Mouse (Mus musculus) layer of hippocampus, postnatal 14 days (tissue): Measurements from ENCODE around the gene Agrp. TPM values are rescaled to one million over a fixed set of nuclear protein-coding genes. Genes with fewer than 3 reads are reported as not detected.
A peak's percentile ranks its signal among the peaks of the same experiment; 100 is the strongest.

Experiments
- DNase-seq, 2 experiments: peaks; one replicate each; pipeline ENCODE4 v3.0.0; 2021 to 2022; ENCODE audit warnings: low spot score in 2 of 2, mixed read lengths in 1 of 2
- total RNA-seq, 2 experiments: library from RNA; stranded (reverse); gene quantifications; 2 replicates each; pipeline ENCODE4 v1.2.3; 2021

Agrp gene
- total RNA-seq, 2 experiments from 2014 or later, result not detected

DNA sequence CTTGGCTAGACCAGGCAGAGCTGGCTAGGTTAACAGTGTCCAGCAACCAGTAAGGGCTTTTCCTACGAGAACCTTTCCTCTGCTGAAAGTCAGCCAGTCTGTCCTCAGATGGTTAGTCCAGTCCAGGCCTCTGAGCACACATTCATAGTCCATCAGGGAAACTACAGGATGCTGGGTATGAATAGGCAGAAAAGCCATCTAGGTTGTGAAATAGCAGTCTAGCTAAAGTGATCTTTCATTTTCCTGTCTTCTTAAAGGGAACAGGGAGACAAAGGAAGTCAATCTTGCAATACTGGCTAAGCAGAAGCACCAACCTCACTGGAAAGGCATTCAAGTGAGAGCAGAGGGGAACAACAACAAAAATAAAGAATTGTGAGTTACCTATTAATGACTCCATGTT lies 84.4 kb downstream of the Agrp start:
- no peak for DNase-seq

DNA sequence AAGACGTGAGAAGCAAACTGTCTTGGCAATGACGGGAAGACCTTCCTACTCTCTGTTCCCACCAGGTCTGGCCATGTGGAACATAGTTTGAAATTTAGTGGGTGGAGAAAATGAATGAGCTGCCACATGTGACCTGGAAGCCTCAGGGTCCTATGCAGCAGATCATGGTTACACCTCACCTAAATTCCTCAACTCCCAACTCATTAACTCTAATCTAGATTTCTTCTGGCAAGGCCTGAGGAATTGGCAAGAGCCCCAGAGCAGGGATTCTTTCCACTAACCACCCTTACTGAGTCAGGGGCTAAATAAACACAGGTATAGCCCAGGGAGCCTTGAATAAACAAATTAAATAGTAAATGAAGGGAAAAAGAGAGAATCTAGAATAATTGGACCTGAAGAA lies 85.2 kb downstream of the Agrp start:
- DNase-seq, result no peak

DNA sequence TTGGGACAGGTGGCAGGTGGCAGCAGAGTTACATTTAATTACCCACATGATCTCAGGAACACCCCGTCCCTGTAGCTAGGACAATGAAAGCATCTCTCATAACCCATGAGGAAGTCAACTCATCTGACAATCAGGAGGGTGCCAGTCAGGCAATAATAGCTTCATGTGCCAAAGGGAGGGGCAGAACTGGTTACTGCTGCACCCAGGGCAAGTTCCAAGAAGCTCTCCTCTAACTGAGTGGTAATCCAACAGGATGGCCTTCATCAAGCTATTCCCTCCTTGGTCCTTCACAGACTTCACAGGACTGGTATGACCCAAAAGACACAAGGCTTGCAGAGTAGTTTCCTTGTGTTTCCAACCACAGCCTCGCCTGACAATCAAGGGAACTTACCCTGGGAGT lies 87.1 kb downstream of the Agrp start:
- no peak for DNase-seq

DNA sequence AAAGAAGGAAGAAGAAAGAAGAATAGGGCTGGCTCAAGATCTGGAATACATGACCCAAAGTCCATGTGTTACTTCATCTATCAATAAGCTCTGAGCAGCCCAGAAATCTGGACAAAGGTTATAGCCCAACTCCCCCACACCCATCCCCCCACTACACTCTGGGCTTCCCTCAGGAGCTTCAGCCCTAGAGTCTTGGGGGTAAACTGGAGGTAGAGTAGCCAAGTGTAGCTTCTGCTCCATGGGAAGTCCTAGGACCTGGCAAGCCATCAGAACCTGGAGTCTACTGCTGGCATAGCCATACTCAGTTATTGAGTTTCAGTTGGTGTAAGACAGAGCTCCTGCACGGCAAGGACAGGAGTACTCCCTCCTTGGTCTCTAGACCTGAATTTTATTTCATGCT lies 87.7 kb downstream of the Agrp start:
- DNase-seq, result no peak

DNA sequence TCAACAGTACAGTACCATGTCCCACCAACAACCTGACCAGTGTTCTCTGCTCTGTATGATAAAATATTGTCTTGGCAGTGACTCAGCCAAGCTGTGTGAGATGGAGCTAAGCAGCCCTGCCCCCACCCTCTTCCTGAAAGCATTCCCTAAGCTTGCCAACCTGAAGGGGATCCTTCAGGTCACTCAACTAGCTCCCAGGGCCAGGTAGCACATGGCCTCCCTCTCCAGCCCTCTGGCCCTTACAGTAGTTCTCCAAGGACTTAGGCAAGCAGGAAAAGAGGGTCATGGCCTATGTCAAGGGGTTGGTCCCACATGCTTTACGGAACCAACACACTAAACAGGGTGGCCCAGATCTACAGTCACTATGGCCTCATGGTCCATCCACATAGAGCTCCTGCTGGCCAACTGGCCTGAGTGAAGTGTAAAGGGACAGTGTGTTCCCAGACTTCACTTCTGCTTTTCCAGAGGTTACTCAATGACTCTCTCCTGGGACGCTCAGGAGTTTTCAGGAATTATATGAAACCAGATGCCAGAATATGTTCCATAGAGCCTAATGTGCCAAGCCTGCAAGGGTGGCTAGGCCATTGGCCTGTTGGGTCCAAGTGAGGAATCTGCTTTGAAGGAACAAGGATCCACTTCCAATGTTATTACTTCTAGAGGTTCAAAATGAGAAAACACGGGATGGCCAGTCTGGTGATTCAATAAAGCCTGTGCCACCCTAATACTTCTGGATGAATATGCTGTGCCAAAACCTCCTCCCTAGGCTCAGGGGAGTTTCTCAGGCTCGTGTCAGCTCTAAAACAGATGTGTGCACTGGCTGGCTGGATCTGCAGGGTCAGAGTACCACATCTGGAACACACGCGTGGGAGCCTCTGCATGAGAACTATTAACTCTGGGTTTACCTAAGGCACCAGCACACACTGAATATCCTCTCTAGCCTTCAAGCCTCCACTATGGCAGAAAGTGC lies 90.5 kb downstream of the Agrp start:
- no peak for DNase-seq

DNA sequence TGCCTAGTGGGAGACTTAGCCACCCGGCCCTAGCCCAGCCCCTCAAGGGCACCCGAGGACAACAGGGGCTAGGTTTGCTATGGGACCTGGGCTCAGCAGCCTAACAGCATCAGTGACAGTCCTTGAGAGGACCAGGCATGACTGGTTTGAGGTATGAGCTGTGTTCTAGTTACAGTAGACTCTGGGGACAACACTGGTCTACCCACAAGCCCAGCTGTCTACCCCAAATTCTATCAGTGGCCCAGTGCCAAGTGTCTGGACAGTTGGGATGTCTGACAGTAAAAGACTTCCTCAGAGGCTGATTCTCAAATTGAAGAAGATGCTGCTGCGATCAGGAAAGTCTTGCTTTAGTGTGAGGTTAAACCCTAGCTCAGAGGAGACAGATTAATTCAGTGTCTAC lies 91.9 kb downstream of the Agrp start:
- no peak for DNase-seq

DNA sequence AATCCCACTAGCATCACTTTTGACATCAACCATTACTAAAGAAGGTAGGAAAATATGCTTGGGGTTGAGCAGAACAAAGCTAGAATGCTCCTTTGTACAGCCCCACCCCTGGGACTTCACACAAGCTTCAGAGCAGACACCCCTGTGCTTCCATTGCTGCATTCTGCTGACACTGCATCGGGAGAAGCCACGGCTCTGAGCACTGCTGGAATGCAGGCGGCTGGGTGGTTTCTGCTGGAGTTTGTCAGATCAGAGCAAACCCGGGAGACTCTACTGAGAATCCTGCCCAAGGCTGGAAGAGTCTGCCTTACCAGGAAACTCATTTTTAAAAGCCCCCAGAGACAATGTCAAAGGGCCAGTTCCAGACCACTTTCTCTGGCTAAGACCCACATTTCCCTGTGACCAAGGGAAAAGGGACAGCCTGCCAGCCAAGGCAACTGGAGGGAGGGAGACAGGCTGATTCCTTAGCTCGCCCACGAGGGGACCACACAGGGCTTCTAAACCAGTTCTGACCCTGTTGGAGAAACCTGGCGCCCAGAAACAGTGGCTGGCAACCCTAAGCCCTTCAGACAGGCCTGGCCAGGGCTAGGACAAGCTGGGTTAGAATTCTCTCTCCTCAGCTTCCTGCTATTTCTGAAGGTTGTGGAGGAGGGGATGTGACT lies 92.5 kb downstream of the Agrp start:
- no peak for DNase-seq

DNA sequence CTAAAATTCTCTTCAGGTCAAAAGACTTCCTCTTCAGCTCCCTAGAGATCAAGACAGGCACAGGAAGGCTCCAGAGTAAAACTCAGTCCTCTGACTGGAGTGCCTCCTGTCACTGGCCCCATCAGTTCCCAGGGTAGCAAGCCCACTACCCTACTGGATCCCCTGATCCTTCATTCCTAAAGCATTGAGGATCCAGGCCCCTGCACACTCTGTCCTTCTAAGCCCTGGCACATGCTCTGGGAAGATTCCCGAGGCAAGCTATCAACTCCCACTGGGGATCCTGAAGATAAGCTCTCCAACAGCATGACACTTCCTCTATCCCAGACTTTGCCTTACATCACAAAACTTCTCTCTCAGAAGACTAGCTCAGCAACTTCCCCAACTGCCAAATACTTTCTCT lies 93.5 kb downstream of the Agrp start:
- DNase-seq, result no peak

DNA sequence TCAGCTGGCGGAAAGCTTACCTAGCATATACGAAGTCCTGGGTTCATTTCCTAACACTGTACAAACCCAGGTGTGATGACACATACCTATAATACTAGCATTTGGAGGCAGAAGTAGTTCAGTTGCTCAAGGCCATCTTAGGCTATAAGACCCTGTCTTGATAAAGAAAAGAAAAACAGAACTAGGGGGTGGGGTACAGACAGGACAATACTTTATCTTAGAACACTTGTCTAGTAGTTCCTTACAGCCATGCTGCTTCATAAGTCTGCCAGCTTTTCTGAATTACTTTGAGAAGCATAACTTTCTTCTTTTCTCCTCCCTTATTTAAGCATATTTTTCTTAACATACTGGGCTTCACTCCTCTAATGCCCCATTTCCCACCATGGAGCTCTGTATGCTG lies 94.4 kb downstream of the Agrp start:
- DNase-seq, result no peak

DNA sequence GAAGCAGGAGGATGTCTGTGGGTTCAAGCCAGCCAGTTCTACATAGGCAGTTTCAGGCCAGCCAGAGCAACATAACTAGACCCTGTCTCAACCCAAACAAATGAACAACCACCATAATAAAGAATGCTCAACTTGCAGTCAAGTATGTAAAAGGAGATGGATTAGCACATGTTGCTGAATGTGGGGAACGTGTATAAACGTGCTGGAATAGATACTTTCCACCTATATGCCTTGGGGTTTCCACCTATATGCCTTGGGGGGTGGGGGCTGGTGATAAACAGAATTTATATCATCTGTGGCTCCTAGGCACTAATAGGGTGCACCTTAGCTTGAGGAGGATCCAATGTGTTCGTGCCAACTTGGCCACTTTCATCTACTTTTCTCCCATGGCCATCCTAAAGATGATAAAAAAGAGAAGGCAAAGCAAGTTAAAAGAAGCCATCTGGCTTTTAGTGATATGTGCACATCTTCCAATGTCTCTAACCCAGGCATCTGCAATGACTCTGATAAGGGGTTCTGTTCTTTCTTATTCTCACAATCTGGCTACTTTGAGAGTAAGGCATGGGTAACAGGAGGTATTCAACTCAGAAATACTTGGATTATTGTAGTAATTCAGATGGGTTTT lies 95.0 kb downstream of the Agrp start:
- DNase-seq, result no peak

DNA sequence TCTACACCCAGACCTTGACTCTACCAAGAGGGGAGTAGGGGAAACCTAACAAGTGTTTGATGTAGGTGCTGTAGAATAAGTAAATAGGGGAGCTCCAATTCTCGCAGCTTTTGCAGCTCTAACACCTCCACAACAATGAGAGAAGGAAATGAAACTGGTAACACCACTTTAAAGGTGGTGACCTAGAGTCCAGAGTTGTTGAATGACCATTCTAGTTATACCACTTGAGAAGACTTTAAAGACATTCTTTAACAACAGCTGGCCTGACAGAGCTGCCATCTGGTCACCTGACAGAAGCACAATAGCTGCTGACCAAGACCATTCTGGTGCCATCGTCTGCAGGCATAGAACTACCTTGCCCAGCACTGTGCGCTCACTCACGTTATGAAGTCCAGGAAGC lies 98.3 kb downstream of the Agrp start:
- DNase-seq, result no peak

DNA sequence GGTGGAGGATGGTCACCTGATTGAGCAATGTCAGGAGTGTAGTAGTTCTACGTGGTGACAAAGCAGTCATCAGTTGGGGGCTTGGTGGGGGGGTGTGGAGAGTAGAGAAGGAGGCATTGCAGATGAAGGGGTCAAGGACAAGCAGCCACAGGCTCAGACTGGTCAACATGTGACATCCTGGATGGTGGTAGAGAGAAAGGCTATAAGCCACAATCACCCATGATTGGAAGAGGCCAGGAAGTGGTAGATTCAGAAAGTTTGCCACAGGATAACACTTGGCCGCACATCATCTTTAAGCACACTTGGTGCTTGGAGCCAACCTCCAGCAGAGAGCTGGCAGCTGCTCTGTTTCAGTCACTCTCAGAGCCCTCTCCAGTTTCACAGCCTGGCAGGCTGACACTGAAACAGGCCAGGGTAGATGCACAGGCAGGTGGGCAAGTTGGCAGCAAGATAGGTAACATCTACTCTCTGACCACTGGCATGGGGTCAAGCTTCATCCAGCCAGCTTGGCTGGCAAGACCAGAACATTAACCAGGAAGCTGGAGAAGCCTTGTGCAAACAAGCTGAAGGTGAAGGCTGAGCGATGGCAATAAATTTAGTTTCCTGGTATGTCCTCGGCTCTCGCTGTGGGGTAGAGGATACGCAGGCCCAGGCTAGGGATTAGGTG lies 100.0 kb downstream of the Agrp start:
- no peak for DNase-seq

DNA sequence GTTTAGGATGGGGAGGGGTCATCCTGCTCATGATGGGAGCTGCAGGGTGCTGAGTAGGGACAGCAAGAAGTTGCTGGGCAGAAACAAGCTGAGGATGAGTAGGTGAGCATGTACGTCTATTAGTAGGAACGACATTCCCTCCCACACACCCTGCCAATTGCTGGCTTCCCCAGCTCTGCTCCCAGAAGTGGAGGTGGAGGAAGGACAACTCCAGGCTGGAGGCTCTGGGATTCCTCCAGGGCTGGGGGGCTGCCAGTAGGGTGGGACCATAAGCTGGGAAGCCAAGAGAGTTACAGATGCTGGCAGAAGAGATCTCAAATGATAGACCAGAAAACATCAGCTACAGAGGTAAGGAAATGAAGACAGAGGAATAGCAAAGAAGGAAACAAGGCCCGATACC lies 100.6 kb downstream of the Agrp start:
- DNase-seq, result no peak

DNA sequence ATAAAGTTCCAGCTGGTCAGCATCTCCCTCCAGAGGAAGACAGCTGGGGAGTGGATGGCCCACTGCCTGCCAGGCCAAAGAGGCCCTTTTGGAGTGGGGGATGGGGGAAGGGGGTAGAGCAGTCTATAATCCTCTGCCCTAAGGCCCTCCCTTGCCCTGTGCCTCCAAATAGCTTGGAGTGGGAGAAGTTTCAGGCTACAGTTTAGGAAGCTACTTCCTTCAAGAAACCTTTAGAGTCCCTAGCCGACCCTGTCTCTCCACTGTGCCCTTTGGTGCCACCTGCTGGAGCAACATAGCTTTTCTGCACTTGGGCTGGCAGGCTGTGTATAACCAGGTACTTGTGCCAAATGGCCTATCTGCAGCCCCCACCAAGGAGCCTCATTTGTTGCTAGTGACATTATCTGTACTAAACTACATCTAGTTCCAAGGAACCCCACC lies 103.3 kb downstream of the Agrp start:
- DNase-seq, result peak; percentile 53 to 69

DNA sequence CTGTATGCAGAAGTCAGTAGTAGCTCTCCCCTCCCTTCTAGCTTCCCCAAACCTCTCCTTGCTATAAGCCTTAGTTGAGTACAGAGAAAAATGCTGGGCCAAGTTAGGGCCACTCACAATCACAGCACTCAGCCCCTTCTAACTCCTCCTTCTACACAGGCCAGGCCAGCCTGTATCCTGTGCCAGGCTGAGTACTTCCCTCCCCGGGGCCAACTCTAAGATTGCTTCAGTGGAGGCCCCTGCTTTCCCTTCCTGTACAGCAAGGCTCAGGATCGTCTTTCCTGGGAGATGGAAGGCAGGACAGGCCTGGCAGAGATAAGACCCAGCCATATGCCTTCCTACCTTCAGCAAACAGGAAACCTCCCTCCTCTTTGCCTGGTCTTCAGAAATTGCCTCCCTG lies 103.8 kb downstream of the Agrp start:
- DNase-seq, result no peak

DNA sequence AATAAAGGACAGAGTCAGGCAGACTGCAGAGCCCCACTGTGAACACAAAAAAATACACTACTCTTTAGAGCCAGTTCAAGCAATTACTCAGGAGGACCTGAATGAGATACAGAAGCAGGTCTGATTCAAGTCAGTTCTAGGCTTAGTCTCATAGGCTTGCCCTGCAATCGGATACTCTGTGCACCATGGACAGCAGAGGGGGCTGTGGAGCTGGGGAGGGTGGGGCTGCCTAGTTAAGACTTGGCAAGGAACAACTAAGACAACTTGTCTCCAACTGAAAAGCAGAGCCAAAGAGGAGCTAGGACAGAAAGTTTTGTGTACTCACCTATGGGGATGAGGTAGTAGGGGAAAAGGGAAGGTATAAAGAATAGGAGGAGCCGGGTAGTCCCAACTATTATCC lies 105.4 kb downstream of the Agrp start:
- DNase-seq, result no peak

DNA sequence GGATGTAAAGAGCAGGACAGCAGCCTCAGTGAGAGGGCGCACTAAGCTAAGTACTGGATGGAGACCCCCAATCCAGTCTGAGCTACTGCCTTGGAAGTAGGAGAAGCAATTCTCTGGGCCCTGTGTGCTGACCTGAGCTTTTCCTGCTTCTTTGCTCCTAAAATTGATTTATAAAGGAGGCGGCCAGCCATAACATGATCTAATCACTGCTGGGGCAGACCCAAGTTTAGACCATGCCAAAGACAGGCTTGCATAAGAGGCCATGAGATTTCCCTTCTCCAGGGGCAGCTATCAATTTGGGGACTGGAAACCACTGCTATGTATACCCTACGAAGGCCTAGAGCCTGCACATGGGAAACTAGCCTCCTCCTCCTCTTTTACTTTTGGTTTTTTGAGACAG lies 107.9 kb downstream of the Agrp start:
- no peak for DNase-seq

DNA sequence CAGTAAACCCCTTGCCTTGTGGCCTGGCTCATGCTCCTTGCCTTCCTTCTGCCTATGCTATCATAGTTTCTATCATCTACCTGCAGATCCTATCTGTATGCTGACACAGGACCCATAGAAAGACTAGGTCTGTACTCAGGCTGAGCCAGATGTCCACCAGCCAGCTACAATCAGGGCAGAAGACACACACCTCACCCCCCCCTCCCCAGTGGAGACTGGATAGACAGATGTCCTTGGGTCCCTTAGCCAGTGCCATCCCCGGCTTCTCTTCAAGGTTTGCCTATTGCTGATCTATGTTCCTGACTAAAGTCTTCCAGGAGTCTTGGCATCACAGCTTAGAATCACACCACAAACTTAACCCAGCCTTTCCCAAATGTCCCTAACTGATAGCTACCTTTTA lies 109.0 kb downstream of the Agrp start:
- no peak for DNase-seq

DNA sequence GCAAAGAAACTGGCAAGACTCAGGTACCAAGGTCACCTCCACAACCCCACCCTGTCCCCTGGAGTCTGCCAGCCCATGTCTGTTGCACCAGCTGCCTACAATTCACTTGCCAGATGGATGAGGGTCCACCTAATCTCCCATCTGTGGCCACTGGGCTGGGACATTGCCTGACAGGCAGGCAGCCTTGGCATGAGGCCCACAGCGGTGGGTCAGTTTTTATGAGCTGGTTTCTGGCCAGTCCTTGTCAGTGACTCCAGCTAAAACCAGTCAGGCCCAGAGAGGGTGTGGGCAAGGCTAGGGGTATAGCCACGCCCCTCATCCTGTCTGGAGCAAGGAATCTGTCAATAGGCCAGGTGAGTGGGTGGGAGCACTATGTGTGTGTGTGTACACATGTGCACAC lies 110.1 kb downstream of the Agrp start:
- no peak for DNase-seq

DNA sequence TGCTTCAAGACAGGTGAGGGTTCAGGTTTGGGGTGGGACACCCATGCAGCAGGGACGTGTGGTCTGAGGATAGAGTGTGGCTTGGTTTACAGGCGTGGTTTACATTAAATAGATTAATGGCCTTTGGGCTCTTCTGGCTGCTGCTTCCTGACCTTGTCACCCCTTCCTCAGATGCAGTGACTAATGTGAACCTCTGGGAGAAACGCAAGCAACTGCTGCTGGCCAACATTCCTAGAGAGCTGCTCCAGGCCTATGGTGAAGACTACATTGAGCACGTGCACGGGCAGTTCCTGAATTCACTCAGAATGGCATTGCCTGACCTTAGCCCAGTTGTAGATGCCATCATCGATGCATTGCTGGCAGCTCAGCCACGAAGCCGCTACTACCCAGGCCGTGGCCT lies 114.3 kb downstream of the Agrp start:
- DNase-seq, result no peak

DNA sequence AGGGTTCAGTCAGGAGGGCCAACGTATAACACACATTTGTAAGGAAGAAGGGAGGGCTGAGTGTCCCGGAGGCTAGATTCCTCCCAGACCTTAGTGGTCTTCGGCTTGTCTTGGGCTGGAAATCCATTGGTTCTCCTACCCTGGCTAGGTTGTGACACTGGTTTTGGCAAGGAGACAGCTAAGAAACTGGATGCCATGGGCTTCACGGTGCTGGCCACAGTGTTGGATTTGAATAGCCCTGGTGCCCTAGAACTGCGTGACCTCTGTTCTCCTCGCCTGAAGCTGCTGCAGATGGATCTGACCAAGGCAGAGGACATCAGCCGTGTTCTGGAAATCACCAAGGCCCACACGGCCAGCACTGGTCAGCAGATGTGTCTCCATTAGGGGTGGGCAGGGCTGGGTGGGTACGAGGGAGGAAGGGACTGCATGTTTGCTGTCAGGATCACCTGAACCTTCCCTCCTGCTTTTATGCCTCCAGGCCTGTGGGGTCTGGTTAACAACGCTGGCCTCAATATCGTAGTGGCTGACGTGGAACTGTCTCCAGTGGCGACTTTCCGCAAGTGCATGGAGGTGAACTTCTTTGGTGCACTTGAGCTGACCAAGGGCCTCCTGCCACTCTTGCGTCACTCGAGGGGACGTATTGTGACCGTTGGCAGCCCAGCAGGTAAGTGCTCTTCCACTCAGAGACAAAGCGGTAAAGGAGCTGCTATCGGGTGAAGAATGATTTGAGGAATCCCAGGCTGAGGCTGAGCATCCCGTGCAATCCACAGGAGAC lies 115.0 kb downstream of the Agrp start:
- DNase-seq, result no peak
